Mouse (Mus musculus) Muller cell, postnatal 12 days (primary cell): ENCODE results near the gene Cfap46.
"Not testable (repeated sequence)": the region's sequence is repeated elsewhere in the genome, so short reads cannot be mapped to it uniquely, and the experiment has no call there.

Experiments used
- DNase-seq: peaks from one replicate; pipeline ENCODE4 v3.0.0-alpha.2; 2015; ENCODE audit errors: inconsistent ontology term

The Cfap46 gene

DNA sequence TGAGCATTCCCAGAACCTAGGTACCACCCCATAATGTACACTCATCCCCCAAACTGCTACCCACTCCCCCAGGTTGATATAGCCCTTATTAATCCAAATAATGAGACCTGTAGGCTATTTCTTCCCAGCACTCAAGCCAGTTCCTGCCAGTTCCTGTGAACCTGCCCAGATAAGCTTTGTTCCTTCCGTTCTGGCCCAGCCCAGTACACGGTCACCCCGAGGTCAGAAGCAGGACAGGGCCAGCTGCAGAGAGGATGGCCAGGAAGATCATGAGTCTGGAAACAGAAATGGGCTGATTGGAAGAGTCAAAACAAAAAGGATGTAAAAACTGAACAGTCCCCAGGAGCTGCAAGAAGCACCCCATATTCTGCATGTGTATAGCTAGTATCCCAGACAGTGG is 20.3 kb downstream of the Cfap46 start:
- DNase-seq = no peak

DNA sequence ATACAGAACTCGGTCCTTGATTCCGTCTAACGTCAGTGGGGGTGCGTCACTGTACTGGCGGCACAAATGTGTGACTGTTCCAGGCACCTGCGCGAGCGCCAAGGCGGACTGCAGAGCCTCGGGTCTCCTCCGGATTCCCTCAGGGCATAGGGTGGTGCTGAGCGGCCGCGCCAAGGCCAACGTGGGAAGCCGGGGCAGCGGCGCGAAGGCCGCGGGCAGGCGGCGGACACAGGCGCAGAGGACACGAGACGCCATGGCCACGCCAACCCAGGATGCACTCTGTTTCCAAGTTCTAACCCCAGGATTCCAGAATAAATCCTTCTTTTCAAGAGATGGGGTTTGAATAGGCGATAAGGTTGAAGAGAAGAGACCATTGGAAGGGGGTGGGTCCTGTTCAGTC is 23.7 kb downstream of the Cfap46 start:
- not testable (repeated sequence) for DNase-seq

DNA sequence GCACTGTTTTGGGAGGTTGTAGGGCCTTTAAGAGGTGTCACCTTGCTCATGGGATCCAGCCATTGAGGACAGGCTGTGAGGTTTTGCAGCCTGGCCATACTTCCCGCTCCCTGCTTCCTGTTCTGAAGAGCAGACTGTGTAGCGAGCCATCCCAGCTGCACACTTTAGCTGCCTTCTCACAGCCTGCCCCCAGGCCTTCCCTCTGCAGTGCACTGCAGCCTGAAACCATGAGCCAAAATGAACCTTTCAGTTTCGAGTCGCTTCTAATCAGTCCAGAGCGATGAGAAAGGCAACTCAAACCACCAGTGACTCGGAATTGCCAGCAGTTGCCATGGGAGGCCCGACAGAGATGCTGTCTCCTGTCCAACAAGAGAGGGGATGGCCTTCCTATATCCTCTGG is 33.9 kb downstream of the Cfap46 start:
- DNase-seq = no peak

DNA sequence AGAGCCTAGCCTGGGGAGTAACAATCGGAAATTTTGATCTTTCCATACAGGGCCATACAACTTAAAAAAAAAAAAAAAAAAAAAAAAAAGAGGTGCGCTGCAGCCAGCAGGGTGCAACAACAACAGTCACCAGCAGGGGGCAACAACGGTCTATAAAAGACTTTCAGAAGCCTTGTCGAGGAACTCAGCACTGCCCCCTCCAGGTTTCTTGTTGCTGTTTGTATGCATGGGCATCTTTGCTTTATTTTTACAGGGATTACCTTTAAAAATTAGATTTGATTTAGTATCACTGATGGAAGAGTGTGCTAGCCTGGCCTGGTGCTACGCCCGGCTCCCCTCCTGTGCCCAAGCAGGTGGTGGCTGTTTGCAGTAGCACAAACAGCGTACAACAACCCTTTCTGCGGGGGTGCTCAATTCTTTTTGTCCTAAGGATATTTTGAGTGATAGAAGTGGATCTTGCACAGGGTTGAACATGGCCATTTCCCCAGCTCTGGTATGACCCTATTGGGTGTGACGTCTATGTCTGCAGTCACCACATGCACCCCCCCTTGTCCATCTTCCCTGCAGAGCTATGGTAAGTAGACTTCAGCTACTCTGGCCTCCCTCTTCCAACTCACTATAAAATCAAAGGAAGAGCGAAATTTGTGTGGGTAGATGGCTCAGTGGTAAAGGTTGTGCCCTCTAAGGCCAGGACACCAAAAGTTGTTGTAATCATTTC is 35.4 kb downstream of the Cfap46 start:
- DNase-seq = peak; percentile 71

DNA sequence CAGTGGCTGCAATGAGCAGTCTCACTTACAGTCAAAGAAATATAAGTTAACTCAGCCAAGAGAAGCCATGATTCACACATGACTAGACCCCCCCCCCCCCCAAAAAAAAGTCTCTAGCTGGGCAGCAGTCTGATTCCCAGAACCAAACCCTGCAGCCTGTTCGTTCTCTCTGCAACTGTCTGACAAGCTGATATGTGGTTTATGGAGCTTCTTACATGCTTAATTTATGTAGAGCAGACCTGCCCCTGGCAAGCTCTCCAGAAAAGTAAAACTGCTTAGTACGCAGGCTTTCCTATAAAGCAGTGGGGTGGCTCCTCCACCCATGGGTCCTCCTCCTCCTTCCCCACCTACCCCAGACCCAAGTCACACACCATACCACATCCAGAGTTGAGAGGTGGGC is 50.2 kb downstream of the Cfap46 start:
- DNase-seq = no peak

DNA sequence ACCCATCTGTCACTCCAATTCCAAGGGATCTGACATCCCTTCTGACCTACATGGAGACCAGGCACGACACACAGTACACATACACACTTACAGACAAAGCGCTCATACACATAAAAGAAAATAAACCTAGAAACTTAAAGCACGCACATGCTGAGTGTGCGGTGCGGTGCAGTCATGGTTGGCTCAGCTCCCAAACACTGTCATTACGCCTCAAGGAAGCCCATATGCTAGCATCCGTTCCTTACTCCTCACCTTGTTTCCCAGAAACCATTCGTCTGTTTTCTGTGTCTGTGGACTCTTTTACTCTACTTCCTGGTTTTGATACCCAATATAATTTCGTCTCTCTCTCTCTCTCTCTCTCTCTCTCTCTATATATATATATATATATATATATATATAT is 58.5 kb downstream of the Cfap46 start:
- DNase-seq = no peak

DNA sequence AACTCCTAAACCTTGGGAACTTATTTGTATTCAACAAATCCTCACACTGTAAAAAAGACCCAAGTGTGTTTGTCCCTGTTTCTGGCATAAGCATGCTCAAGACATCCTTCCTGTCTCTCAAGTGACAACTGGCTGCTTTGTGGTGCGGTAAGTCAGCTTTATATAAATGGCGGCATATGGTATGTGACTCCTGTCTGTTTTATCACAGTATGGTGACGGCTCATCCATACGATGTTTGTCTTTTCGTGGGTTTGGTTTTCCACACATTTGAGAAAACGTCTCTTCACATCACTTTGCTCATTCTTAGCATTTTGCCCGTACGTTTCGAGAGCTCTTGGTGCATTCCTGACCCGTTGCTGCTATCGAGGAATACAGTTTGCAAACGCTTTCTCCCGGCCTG is 61.0 kb downstream of the Cfap46 start:
- no peak for DNase-seq

DNA sequence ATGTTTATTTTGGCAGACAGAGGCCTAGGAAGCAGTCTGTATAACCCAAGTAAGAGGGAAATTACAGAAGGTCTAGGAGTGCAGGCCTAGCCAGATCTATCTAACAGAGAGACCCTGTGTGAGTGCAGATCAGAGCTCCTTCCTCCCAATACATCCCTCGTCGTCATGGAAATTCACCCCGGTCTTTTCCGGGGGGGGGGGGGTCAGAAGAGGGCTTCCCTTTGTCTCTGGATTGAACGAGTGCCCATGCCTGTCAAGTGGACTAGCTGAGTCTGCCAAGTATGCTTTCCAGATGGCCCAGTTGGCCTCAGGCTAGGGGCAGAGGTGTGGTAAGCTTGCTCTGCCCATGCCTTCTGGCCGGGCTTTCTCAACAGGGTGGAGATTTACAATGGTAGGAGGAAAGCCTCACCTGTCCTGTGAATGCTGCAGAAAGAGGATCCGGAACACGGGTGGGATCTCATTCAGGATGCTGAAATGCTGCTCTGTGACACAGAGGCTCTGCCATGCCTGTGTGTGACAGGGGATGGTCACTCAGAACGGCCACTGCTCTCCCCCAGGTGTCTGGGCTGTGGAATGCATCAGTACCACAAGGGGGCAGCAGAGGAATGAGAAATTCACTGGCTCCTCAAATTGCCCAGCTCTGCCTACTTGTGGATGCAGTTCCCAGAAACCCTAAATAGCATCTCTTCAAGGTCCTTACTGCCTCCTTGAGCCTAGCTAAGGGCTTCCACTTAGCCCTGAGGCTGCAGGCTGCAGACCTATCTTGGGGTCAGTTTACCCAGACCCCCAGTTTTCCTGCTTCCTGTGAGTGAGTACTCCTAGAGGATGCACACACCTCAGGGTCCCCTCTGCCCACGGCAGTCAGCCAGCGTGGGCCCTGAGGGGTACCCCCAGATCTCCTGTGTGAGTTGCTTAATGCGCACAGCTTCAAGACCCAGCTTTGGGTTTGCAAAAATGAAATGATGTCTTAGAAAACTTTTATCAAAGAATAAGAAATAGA is 67.5 kb downstream of the Cfap46 start:
- peak; percentile 97 for DNase-seq

DNA sequence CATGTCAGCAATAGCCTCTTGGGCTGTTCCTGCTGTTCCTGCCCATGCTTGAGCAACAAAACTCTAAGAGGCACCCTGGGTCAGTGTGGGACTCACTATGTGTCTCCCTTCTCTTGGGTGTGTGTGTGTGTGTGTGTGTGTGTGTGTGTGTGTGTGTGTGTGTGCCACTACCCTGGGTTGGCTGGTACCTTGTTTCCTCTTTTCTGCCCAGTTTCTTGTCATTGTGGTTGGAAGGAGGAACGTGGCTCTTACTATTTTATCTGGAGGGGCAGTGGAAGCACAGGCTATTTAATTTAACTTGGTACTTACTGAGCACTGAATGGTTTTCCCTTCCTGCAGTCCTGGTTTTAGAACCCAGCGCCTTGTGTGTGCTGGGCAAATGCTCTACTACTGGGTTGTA is 73.3 kb downstream of the Cfap46 start:
- no peak for DNase-seq

DNA sequence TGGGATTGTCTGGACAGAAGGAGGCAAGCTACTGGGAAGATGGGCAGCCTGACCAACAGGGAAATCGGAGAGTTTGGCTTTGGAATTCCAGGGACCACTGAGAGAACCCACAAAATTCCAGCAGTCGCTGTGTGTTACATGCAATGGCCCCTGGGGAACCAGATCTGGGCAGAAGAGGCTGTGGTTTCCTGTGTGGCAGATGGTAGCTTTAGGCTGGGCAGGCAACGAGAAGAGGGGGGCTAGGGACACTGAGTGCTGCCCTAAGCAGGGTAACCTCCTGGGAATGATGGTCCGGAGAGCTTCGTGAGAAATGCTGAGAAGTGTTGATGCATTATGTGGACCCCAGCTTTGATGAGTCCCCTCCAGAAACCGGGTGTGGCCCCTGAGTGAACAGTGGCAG is 87.8 kb downstream of the Cfap46 start:
- no peak for DNase-seq

DNA sequence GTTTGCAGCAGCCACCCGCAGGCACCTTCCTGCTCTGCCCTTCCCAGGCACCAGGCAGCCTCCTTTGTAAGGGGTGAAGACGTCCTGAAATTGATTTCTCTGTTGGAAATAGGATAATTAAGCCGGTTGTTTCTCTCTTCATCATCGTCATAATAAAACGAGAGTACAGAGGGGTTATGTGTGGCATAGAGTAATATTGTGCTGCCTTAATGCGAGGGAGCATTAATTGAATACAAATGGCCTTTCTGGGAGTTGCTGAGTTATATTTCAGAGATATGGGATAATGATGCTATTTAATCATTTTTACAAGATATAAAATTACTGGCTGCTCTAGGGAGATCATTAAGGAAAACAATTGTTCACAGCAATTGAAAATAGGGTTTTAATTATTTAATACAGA is 88.3 kb downstream of the Cfap46 start:
- no peak for DNase-seq

DNA sequence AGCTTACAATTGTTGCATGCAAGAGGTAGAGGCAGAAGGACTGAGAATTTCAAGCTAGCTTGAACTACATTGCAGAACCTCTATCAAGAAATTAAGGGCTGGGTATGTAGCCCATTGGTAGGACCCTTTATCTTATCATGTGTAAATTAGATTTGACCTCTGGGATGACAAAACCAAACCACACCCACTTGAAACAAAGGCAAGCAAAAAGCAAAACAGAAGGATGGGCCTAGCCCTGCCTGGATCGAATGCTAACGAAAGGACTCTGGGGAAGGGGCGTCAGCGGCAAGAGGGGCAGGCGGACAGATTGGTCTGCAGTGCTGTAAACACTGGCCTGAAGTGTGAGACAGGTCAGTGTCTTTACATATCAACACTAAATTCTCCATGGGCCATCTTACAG is 92.3 kb downstream of the Cfap46 start:
- DNase-seq = no peak

DNA sequence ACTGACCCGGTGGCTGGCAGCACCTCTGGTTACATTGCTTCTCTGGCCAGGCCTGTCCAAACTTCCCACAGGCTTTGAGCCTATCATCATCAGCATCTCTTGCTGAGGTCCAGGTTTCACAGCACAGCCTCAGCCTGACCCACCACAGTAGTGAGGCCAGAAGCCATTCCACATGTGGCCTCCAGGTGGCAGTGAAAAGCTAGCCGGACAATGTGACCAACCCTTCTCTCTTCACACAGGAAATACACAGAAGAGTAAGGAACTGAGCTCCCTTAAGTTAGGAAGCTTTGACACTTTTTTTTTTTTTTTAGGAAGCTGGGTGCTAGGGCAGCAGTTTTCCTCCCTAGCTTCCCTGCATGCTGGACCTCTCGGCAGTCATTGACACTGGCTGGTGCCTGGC is 93.3 kb downstream of the Cfap46 start:
- DNase-seq = no peak

DNA sequence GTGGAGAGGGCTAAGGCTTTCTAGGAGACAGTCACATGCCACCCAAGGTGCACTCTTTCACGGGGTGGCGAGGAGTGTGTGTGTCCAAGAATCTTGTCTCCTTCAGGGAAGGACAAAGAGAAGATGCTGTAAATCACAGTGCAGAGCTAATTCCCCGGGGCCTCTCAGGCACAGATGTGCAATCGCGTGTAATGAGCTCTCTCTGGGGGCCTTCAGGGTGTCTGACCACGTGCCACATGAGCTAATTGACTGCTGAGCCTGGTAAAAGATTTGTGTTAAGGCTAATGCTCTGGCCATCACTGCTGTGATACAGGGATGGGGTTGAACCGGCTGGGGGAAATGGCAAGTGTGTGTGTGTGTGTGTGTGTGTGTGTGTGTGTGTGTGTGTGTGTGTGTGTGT is 95.7 kb downstream of the Cfap46 start:
- no peak for DNase-seq

DNA sequence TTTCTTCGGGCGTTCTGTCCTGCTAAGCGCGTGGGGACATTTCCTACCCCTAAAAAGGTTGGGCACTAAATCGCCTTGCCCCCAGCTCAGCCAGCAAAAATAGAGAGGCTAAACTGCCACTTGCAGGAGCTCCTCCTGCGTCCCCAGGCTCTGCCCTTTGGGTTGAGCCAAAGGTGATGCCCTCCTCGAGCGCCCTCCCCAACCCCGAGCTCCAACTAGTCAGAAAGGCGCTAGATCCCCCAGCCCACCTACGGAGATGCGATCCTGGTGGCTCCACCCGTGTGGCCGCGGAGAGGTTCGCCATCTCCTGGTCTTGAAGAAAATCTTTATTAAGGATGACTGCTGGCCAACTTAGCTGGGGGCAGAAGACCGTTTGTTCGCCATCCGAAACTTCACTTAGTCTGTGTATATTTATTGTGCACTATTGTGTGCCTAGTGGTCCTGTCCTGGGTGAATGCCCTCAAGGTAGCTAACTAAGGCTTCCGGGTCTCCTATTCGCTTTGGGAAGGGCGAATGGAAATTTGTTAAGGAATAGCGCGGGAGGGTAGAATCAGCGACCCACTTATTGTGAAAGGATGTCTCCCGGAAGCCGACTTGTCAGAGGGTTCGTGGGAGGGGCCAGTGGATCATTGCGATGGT is 98.3 kb downstream of the Cfap46 start:
- no peak for DNase-seq

DNA sequence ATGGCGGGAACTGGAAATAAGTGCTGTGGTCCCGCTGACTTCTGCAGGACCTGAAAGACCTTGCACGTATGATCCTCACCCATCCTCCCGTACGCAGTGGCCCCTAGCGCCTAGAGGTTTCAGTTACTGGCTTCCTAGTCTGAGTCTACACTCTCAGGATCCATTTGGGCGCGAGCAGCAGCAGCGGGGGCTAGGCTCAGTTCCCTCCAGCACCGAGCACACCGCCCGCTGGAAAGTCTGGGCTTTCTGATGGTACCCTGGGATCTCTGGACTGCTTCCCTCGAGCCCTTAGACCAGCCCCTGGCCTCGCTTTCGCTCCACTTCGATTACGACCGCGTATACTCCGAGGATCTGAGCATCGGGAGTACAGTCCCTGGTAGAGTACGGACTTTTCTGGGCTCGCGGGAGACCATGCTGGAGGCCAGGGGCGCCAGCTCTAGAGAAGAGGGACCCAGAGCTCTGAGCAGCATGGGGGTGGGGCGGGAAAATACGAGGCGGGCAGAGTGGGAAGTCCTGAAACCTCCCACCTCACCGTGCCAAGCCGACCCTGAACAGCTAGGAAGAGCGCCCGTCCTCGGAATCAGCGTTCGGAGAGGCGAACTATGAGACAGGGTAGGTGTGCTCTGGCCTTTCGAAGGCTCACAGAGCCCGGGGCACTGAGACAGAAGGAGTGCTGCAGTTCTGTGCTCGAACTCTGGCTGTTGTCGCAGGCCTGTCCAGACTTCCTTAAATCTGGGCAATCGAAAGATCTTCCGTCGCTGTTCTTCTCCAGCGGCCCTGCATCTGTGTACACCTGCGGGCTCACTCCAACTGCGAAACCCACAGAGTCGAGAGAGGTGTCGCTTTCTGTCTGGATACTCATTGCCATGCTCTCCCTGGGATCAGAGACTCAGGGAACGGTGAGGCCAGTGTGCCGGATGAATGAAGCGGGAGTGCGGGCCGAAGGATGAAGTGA is 99.1 kb downstream of the Cfap46 start:
- DNase-seq = peak; percentile 35

DNA sequence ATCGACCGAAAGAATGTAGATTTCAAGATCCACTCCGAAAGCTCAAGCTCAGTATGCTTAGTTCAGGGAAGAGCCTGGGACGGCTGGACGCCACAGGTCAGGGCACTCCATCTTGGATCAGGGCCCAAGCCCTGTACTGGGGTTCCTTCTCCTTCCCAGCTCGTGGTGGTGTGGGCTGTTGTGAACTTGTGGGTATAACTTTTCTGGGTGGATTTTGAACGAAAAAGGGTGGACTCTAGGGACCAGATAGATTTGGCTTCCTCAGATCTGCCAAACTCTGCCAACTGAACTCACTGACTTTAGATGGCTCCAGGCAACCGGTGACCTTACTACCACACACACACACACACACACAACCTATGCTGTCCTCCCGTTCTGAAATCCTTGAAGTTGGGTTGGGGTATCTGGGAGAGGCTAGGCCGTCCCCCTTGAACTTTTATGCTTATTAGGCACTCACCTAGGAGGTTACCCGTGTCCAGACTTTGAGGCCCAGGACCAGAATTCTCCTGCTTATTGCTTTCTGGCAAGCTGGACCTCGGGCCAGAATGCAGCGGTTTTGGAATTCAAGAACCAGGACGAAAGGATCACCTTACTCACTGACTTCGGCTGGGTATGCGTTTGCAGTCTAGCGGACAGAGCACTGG is 100.4 kb downstream of the Cfap46 start:
- DNase-seq = no peak

DNA sequence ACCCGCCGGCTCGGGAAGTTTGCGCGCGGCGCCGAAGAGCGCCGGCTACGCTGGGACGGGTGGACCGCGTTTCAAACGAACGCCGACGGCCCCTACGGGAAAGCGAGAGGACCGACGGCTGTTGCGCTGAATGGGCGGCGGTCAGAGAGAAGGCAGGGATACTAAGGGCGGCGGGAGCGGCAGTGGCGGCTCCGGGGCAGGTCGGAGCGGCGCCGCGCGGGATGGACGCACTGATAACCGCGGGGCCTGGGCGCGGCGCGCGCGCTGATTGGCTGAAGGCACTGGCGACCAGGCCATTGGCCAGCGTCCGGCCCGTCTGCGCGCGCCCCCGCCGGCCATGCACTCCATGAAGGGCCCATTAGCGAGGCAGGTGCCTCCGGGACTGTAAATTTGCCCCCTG is 101.0 kb downstream of the Cfap46 start, which contains the start of gene Nkx6-2:
Gene Nkx6-2 (minus strand): TSS at position 203 of the 400 bp plus-strand sequence.
- peak; percentile 62 for DNase-seq

DNA sequence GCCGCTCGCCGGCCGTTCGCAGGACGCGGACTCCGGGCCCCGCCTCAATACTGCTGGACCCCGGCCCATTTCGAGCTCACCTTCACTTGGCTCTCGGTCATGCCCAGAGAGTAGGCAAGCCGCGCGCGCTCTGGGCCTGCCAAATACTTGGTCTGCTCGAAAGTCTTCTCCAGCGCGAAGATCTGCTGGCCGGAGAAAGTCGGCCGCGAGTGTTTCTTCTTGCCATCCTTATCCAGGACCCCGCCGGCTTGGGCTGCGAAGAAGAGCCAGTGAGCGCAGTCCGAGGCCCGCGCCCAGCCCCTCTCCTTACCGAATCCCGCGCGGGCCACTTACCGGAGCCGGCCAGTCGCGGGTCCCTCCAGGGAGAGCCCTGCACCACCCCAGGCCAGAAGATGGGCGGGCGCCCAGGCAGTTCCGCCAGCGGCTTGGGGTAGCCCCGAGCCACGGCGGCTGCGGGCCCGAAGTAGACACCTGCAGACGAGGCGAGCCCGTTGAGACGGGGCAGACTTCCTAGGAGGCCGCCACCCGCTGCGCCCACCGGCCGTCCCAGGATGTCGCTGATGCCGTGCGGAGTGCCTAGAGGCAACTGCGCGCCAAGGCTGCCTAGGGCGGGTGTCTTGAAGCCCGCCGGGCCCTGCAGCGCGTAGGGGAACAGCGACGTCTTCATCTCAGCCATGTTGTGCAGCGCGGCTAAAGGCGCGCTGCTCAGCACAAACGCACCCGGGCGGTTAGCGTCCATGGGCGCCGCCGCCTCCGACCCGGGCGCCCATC is 101.6 kb downstream of the Cfap46 start:
- peak; percentile 29 for DNase-seq
